Mouse (Mus musculus) megakaryocyte progenitor cell, adult 5-6 weeks (primary cell): ENCODE measurements around the gene Vmn1r6. TPM values are rescaled to one million over a fixed set of nuclear protein-coding genes. Genes with fewer than 3 reads are reported as not detected.
A peak's percentile ranks its signal among the peaks of the same experiment; 100 is the strongest.
"Not testable (repeated sequence)": the region's sequence is repeated elsewhere in the genome, so short reads cannot be mapped to it uniquely, and the experiment has no call there.

ENCODE experiments used
- ATAC-seq: replicated peaks from 2 replicates; pipeline ENCODE4 v1.8.0; 2016; ENCODE audit warnings: mild to moderate bottlenecking, moderate TSS enrichment, inconsistent platforms; ENCODE audit not compliant: poor library complexity
- total RNA-seq, 2 experiments: library from RNA; stranded (forward) in 1 of 2; stranded (reverse) in 1 of 2; fragments of 157-497, 149-512 nt in 1 of 2; fragments of 200-1000 nt in 1 of 2; gene quantifications; 2 replicates each; pipeline versions ENCODE4 v1.2.3 to v1.2.4; 2015 to 2017

The Vmn1r6 gene
- total RNA-seq (2015) (not detected in 2 replicates), total RNA-seq (2017) (not detected in 2 replicates)

GRCm38 (mm10) chr6:56996943-56997342, at the start of gene Vmn1r6:
Gene Vmn1r6 (plus strand): TSS chr6:56997243.
- no peak for ATAC-seq

GRCm38 (mm10) chr6:56956436-56956835, 40.6 kb upstream of the Vmn1r6 start:
- ATAC-seq: no peak

- ATAC-seq: no peak
These were observed 27.1 kb upstream of the Vmn1r6 start, which contains the start of gene Vmn1r5 for GRCm38 (mm10) chr6:56969973-56970372. Gene Vmn1r5 (plus strand): TSS chr6:56970273.

- ATAC-seq: not testable (repeated sequence)
These were observed 28.2 kb downstream of the Vmn1r6 start, which contains the start of gene Vmn1r7 for GRCm38 (mm10) chr6:57025224-57025623. Gene Vmn1r7 (minus strand): TSS chr6:57025324.

GRCm38 (mm10) chr6:57031984-57032383, 34.9 kb downstream of the Vmn1r6 start, which contains the start of gene Vmn1r8:
Gene Vmn1r8 (plus strand): TSS chr6:57032284.
- no peak for ATAC-seq

- ATAC-seq: peak; percentile 84
These were observed 37.6 kb downstream of the Vmn1r6 start for GRCm38 (mm10) chr6:57034674-57035073.

Other genes starting within 250 kb of the Vmn1r6 start
- gene Kbtbd2, start 199.4 kb upstream of the Vmn1r6 start, total RNA-seq (2015): 32.0 and 32.6 TPM in 2 replicates
- 32.5 and 33.5 TPM in 2 replicates for gene Kbtbd2, start 199.4 kb upstream of the Vmn1r6 start, total RNA-seq (2017)
- gene Fkbp9, start 165.2 kb upstream of the Vmn1r6 start, total RNA-seq (2015): 4.3 and 5.1 TPM in 2 replicates
- gene Fkbp9, start 165.2 kb upstream of the Vmn1r6 start, total RNA-seq (2017): 11.6 and 12.1 TPM in 2 replicates
- 87.8 and 89.5 TPM in 2 replicates for gene Nt5c3, start 73.3 kb upstream of the Vmn1r6 start, total RNA-seq (2015)
- 51.0 and 57.2 TPM in 2 replicates for gene Nt5c3, start 73.3 kb upstream of the Vmn1r6 start, total RNA-seq (2017)
- 0.29 and 0.37 TPM in 2 replicates for gene Vmn1r4, start 73.2 kb upstream of the Vmn1r6 start, total RNA-seq (2015)
- gene Vmn1r4, start 73.2 kb upstream of the Vmn1r6 start, total RNA-seq (2017): 0.54 and 0.58 TPM in 2 replicates
- not detected in 2 replicates for gene Vmn1r5, start 27.0 kb upstream of the Vmn1r6 start, total RNA-seq (2015)
- not detected in 2 replicates for gene Vmn1r5, start 27.0 kb upstream of the Vmn1r6 start, total RNA-seq (2017)
- not detected in 2 replicates for gene Vmn1r7, start 28.1 kb downstream of the Vmn1r6 start, total RNA-seq (2015)
- gene Vmn1r7, start 28.1 kb downstream of the Vmn1r6 start, total RNA-seq (2017): not detected in 2 replicates
- not detected in 2 replicates for gene Vmn1r8, start 35.0 kb downstream of the Vmn1r6 start, total RNA-seq (2015)
- not detected in 2 replicates for gene Vmn1r8, start 35.0 kb downstream of the Vmn1r6 start, total RNA-seq (2017)
- not detected in 2 replicates for gene Vmn1r9, start 69.5 kb downstream of the Vmn1r6 start, total RNA-seq (2015)
- gene Vmn1r9, start 69.5 kb downstream of the Vmn1r6 start, total RNA-seq (2017): not detected in 2 replicates
- not detected in 2 replicates for gene Vmn1r10, start 112.2 kb downstream of the Vmn1r6 start, total RNA-seq (2015)
- gene Vmn1r10, start 112.2 kb downstream of the Vmn1r6 start, total RNA-seq (2017): not detected in 2 replicates
- not detected in 2 replicates for gene Vmn1r11, start 136.2 kb downstream of the Vmn1r6 start, total RNA-seq (2015)
- gene Vmn1r11, start 136.2 kb downstream of the Vmn1r6 start, total RNA-seq (2017): not detected in 2 replicates
- not detected in 2 replicates for gene Vmn1r12, start 159.7 kb downstream of the Vmn1r6 start, total RNA-seq (2015)
- gene Vmn1r12, start 159.7 kb downstream of the Vmn1r6 start, total RNA-seq (2017): not detected in 2 replicates
- not detected in 2 replicates for gene Vmn1r13, start 206.0 kb downstream of the Vmn1r6 start, total RNA-seq (2015)
- not detected in 2 replicates for gene Vmn1r13, start 206.0 kb downstream of the Vmn1r6 start, total RNA-seq (2017)
- gene Vmn1r14, start 234.4 kb downstream of the Vmn1r6 start, total RNA-seq (2015): not detected in 2 replicates
- gene Vmn1r14, start 234.4 kb downstream of the Vmn1r6 start, total RNA-seq (2017): not detected in 2 replicates